Mouse (Mus musculus): ENCODE results near the gene Chd8. TPM values are rescaled to one million over a fixed set of nuclear protein-coding genes. Genes with fewer than 3 reads are reported as not detected.

The Chd8 gene
- polyA plus RNA-seq, 1 experiment: 19.6 TPM

DNA sequence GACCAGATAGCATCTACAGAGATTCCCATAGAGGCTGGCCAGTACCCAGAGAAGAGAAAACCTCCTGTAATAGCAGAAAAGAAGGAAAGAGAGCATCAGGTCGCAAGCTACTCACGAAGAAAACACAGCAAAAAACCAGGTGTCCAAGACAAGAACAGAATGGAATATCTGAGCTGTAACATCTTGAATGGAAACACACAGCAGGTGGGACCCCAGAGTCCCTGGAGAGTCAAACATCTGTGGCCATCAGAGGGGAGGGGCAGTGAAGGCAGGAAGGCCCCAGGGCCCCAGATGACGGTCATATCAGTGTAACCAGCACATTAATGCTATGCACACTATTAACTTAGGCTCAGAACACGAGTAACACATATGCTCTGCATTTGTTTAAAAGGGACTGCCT lies 107.7 kb downstream of the Chd8 start:
- no peaks in the 10 kb centered on the region for H3K27me3 ChIP-seq (ENCODE audit: control insufficient read depth, insufficient read depth, low read length)
- H3K4me1 ChIP-seq (ENCODE audit: control insufficient read depth, insufficient read depth, insufficient read length, low read length): no peaks in the 10 kb centered on the region
- 65% methylated on average over 4 of the region's 4 CpGs for WGBS
- TF ChIP-seq CTCF (IDR thresholded peaks at IDR 0.05; ENCODE audit: extremely low read depth, insufficient read length, insufficient replicate concordance, low read depth, low read length) (no peak), POLR2A (IDR thresholded peaks at IDR 0.05; ENCODE audit: low read depth, low read length) (no peak)
- H3K4me3 ChIP-seq (ENCODE audit: low read depth, low read length): no peak overlapping the region
- H3K27ac ChIP-seq (ENCODE audit: insufficient read depth, low read depth, low read length): no peak overlapping the region
- no peaks in the 10 kb centered on the region for H3K36me3 ChIP-seq (ENCODE audit: control insufficient read depth, insufficient read depth, low read length)

Other genes with a start within 250 kb of the Chd8 start
- gene Tmem253, start 242.1 kb downstream of the Chd8 start, polyA plus RNA-seq (2012; rRNA removed): 53.4 and 91.5 TPM in 2 replicates
- 37.9 and 72.7 TPM in 2 replicates for gene Zfp219, start 237.0 kb downstream of the Chd8 start, polyA plus RNA-seq (2012; rRNA removed)
- gene Olfr221, start 215.3 kb downstream of the Chd8 start, polyA plus RNA-seq (2012; rRNA removed): not detected in 2 replicates
- 8.4 and 22.4 TPM in 2 replicates for gene Hnrnpc, start 153.8 kb downstream of the Chd8 start, polyA plus RNA-seq (2012; rRNA removed)
- gene Rpgrip1, start 147.1 kb downstream of the Chd8 start, polyA plus RNA-seq (2012; rRNA removed): 0.86 and 1.0 TPM in 2 replicates
- gene Supt16, start 60.4 kb downstream of the Chd8 start, polyA plus RNA-seq (2012; rRNA removed): 1.7 and 4.0 TPM in 2 replicates
- gene Tox4, start 21.4 kb upstream of the Chd8 start, polyA plus RNA-seq (2012; rRNA removed): 11.7 and 26.0 TPM in 2 replicates
- gene Rab2b, start 21.8 kb upstream of the Chd8 start, polyA plus RNA-seq (2012; rRNA removed): 1.1 and 2.1 TPM in 2 replicates
- 5.7 and 8.2 TPM in 2 replicates for gene Mettl3, start 47.3 kb upstream of the Chd8 start, polyA plus RNA-seq (2012; rRNA removed)
- 0.83 and 1.4 TPM in 2 replicates for gene Sall2, start 71.0 kb upstream of the Chd8 start, polyA plus RNA-seq (2012; rRNA removed)
- not detected in 2 replicates for gene Olfr1513, start 98.6 kb upstream of the Chd8 start, polyA plus RNA-seq (2012; rRNA removed)
- gene Olfr1512, start 121.4 kb upstream of the Chd8 start, polyA plus RNA-seq (2012; rRNA removed): not detected in 2 replicates
- not detected in 2 replicates for gene Olfr1511, start 139.6 kb upstream of the Chd8 start, polyA plus RNA-seq (2012; rRNA removed)
- gene Olfr1510, start 156.6 kb upstream of the Chd8 start, polyA plus RNA-seq (2012; rRNA removed): not detected in 2 replicates
- not detected in 2 replicates for gene Olfr1509, start 185.2 kb upstream of the Chd8 start, polyA plus RNA-seq (2012; rRNA removed)
- not detected in 2 replicates for gene Olfr1508, start 209.7 kb upstream of the Chd8 start, polyA plus RNA-seq (2012; rRNA removed)
- gene Olfr1507, start 238.0 kb upstream of the Chd8 start, polyA plus RNA-seq (2012; rRNA removed): not detected in 2 replicates

Measured in small intestine, adult 2 months (tissue).